Mouse (Mus musculus) megakaryocyte, embryonic 14.5 days (primary cell): ENCODE data around the gene Vhl.

Source experiments
- FLI1 ChIP-seq: IDR thresholded peaks from 2 replicates; pipeline ENCODE4 v1.6.1; 2012; ENCODE audit warnings: low read length, inconsistent platforms, mixed read lengths
- GATA1 ChIP-seq: IDR thresholded peaks from 3 replicates; pipeline ENCODE4 v1.6.1; 2012; ENCODE audit warnings: mixed read lengths, low read length, inconsistent platforms, borderline replicate concordance

GRCm38 (mm10) chr6:113623386-113623785, 373 bp upstream of the Vhl start:
- TF ChIP-seq GATA1 (no peak), FLI1 (no peak)
